Mouse (Mus musculus): ENCODE measurements at regions not wholly inside any gene's neighbourhood (a gene's known extent, or its start where the extent isn't known, plus 50 kb on each side); places are given as distances from the start of the nearest gene placed in this dataset.

- no peak for TF ChIP-seq CTCF (IDR thresholded peaks at IDR 0.05; ENCODE audit: extremely low read depth, insufficient read depth, low read length)
- TF ChIP-seq POLR2A (IDR thresholded peaks at IDR 0.05; ENCODE audit: extremely low read depth, insufficient read depth, low read length), result no peak
Observed at GRCm38 (mm10) chr10:29674377-29674776, 138.7 kb upstream of the Rspo3 start.
